Mouse (Mus musculus) lung, adult 2 months (tissue): ENCODE measurements around the gene Gabrr2. TPM values are rescaled to one million over a fixed set of nuclear protein-coding genes. Genes with fewer than 3 reads are reported as not detected.

Experiments used
- DNase-seq: peaks from one replicate; pipeline ENCODE4 v3.0.0; 2022
- H3K4me1 ChIP-seq: fragments of 200-500 bp; 2 replicates; pipeline ENCODE4 v1.6.1; 2011; ENCODE audit warnings: low read length; ENCODE audit not compliant: control insufficient read depth, insufficient read depth
- H3K4me3 ChIP-seq: fragments of 200-500 bp; replicated peaks from 2 replicates; pipeline ENCODE3; 2011; ENCODE audit warnings: low read depth, mild to moderate bottlenecking, control low read depth, low read length; ENCODE audit errors: extremely low read depth
- CTCF ChIP-seq: fragments of 200-500 bp; IDR thresholded peaks from 2 replicates; pipeline ENCODE4 v1.5.1; 2011; ENCODE audit warnings: mild to moderate bottlenecking, low read length, control low read depth; ENCODE audit not compliant: insufficient read depth
- POLR2A ChIP-seq: fragments of 200-500 bp; IDR thresholded peaks from 2 replicates; pipeline ENCODE4 v1.6.1; 2011; ENCODE audit warnings: low read depth, mild to moderate bottlenecking, control low read depth, low read length, borderline replicate concordance; ENCODE audit errors: extremely low read depth
- WGBS: fragments of 180-500 bp; shearing (Covaris S2); methylation state at CpG from one replicate; pipeline ENCODE4 v1.1.7; 2018; 5-methylcytosine and 5-hydroxymethylcytosine counted together
- polyA plus RNA-seq: library from polyadenylated mRNA; depleted of rRNA; stranded (reverse); fragments of >200 nt; gene quantifications from 2 replicates; pipeline ENCODE4 v1.2.3, GENCODE M21; 2012

Gabrr2 gene
- polyA plus RNA-seq, 1 experiment = 1.3 TPM

DNA sequence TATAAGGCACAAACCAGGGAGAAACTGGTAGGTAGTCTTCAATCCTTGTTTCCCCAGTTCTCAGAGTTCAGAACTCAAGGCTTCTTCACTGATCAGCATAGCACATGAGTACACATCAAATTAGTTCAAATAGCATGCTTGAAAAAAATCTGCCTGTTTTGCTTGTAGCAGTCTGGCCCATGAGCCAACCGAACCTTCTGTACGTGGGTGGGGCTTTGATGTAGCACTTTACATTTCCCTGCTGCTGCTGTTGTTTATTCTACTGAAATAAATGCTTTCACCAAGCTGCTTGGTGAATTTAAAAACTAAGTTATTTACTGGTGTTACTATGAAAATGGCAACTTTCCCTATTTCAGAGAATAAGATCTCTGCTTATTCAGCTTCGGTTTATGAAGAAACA, 10.7 kb upstream of the Gabrr2 start:
- TF ChIP-seq CTCF = no peak
- TF ChIP-seq POLR2A = no peak
- no peak for DNase-seq
- no peak overlapping the region for H3K4me3 ChIP-seq
- no peaks in the 10 kb centered on the region for H3K4me1 ChIP-seq
- 79% methylated on average over 3 of the region's 3 CpGs for WGBS

DNA sequence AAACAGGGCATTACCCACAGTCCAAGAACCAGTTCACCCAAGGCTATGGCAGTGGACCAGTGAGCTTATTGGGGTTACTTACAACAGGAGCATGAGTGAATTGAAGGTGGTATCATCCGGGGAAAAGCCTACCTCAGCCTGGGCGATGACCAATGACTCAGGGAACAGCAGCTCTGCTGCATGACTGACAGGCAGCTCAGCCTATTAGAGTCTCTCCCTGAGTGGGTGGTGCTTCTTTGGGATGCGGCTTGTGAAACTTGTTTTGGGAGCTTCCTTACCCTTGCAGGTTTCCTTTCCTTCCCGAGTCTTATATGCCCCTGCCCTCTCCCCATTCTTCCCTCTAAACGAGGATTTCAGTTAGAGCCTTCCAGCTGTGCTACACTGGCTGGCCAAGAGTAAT, 10.1 kb upstream of the Gabrr2 start:
- DNase-seq = no peak
- TF ChIP-seq CTCF = no peak
- TF ChIP-seq POLR2A = no peak
- Histone ChIP-seq H3K4me1 (no peaks in the 10 kb centered on the region), H3K4me3 (no peak overlapping the region)
- 93% methylated on average over 5 of the region's 5 CpGs for WGBS

DNA sequence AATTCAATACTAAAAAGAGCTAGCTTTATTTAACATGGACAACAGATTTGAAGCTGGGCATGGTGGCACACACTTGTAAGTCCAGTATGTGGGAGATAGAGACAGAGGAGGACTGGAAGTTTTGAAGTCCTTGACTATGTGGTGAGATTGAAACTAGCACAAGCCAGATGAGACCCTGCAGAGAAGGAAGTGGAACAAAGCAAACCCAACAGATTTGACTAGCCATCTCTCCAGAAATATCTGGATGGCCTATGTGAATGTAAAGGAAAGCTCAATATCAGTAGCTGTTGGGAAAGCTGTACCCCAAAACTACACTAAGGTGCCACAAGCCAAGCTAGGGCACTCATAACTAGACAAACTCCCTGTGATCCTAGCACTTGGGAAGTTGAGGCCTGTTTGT, 8.4 kb upstream of the Gabrr2 start:
- no peaks in the 10 kb centered on the region for H3K4me1 ChIP-seq
- TF ChIP-seq CTCF (no peak), POLR2A (no peak)
- no peak overlapping the region for H3K4me3 ChIP-seq
- DNase-seq = no peak

DNA sequence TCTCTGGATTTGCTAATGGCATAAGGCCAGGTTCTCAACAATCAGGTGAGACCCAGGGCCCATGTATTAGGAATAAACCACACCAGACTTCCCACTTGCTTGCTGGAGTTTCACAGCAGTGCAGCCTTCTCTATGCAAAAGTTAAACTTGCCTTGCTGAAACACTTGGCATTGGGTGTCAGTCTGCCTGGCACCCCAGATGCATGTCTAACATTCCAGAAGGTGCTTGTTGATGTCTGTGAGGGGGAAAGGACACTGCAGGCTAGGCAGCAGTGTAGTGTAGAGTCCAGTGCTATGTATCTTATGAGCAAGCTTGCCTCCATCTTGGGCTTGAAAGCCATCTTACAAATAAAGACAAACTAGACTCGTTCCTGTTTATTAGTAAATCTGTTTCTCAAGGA, 6.5 kb upstream of the Gabrr2 start:
- DNase-seq = no peak
- no peaks in the 10 kb centered on the region for H3K4me1 ChIP-seq
- TF ChIP-seq CTCF = no peak
- no peak for TF ChIP-seq POLR2A
- WGBS = 82% methylated on average over 1 of the region's 1 CpGs
- H3K4me3 ChIP-seq = no peak overlapping the region

DNA sequence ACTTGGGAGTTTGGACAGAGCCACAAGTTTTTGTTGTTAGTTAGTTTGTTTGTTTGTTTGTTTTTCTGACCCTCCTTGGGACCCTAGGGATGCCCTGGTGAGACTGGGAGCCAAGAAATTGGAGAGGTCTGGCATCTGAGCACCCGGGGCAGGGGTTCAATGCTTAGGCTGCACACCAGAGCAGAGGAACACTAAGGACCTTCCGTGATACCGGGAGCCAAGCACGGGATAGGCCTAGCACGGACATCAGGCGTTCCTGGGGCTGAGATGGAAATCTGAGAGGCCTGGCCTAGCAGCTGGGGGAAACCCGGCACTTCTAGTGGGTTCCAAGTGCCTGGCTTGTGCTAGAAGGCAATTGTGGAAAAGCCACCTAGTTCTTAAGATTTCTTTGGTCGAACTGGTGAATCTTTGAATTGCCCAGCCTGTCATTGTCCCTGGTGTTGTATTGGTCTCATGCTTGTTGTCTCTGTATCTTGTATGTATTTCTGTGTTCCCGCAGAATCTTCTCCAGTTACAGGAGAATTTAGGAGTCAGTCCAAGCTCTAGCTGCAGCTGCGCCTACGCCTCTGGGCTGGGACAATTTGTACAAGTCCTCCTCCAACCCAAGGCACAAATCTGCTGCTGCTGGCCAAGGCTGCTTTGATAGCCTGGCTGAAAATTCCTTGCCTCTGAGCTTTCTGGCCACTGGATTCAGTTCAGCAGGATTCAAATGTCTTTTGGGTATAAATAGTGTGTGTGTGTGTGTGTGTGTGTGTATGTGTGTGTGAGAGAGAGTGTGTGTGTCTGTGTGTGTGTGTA, 4.7 kb upstream of the Gabrr2 start:
- no peak for TF ChIP-seq POLR2A
- TF ChIP-seq CTCF = no peak
- 64% methylated on average over 11 of the region's 11 CpGs for WGBS
- Histone ChIP-seq H3K4me3 (no peak overlapping the region), H3K4me1 (no peaks in the 10 kb centered on the region)
- DNase-seq = no peak

DNA sequence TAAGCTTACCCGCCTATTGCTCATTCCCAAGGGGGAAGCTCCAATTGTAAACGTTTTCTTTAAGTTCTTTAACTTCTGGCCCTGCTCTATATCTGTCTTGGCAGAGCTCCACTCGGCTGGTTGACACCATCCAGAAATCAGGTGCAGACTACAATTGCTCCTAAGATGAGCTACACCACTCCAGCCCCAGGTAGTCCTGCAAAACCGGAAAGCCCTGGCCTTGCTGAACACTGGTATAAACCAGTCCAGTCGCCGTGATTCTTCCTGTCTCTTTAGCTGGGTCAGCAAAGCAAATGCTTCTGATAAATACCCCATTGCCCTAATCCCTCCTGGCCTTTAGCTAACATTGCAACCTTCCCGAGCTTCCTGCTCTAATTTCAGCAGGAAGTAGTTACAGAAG, 1.6 kb upstream of the Gabrr2 start:
- TF ChIP-seq CTCF (no peak), POLR2A (no peak)
- no peaks in the 10 kb centered on the region for H3K4me1 ChIP-seq
- no peak for DNase-seq
- 33% methylated on average over 7 of the region's 7 CpGs for WGBS
- H3K4me3 ChIP-seq = no peak overlapping the region

DNA sequence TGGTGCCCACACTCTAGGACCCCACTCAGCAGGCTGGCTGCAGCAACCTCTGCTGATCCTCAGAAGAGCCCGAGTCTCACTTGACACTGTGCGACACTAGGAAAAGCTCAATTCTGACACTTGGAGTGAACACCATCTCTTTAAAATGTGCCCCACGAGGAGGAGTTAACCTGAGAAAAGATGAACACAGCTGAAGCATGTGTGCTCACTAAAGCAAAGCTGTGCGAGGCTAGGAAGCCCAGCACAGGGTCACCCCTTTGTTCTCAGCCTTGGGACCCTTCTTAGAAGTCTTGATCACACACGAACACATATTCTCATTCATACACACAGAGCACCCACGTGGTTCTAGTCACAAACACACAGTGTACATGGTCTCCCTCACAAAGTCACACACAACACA, 2.2 kb downstream of the Gabrr2 start:
- WGBS = 83% methylated on average over 6 of the region's 6 CpGs
- TF ChIP-seq POLR2A = no peak
- no peak for TF ChIP-seq CTCF
- DNase-seq = no peak

DNA sequence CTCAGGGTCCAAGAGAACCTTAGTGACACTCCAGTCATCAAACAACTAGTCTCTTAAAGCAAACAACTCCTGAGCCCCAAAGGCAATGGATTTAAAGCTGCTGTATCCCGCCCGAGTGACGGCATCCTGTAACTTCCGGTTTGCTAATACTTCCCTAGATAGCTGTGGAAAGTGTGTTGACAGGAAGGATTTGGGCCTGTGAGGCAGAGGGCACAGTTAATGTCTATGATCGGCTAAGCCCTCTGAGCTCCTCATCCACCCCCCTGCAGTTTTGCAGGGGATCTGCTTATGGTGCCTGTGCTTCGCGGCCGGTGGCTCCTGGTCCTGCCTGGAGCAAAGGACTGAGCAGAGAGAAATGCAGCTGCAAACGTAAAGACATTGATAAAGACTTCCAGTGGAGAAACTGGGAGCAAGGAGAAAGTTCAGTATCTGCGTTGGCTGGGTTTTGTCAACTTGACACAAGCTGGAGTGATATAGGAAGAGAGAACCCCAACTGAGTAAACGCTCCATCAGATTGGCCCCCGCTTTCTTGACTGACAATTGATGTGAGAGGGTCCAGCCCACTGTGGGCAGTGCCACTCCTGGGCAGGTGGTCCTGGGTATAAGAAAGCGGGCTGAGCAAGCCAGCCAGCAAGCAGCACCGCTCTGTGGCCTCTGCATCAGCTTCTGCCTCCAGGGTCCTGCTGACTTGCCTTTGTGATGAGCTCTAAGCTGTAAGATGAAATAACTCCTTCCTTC, 3.6 kb downstream of the Gabrr2 start:
- no peak for TF ChIP-seq POLR2A
- no peak for TF ChIP-seq CTCF
- no peak for DNase-seq
- no peak overlapping the region for H3K4me3 ChIP-seq
- H3K4me1 ChIP-seq = no peaks in the 10 kb centered on the region
- WGBS = 44% methylated on average over 14 of the region's 14 CpGs

More for the DNA sequence above, 2.2 kb downstream of the Gabrr2 start:
- no peak overlapping the region for H3K4me3 ChIP-seq
- no peaks in the 10 kb centered on the region for H3K4me1 ChIP-seq

DNA sequence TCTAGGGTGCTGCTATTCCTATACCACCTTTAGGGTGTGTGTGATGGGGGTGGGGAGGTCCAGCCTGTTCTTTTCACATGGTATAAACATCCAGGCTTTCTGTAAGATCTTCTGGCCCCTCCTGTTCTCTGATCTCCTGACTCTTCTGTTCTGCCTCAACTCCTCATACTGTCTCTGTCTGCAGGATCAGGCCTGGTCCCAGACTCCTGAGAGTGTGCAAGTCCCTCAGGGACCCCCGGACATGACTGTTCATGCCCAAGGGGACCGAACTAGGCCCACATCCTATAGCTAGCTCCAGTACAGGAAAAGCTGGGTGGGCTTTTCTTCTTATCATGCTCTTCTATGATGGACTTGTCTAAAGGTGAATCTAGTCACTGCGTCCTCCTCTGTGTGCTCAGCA, 4.5 kb downstream of the Gabrr2 start:
- DNase-seq = no peak
- WGBS = 91% methylated on average over 3 of the region's 3 CpGs
- no peaks in the 10 kb centered on the region for H3K4me1 ChIP-seq
- H3K4me3 ChIP-seq = no peak overlapping the region
- TF ChIP-seq CTCF = no peak

DNA sequence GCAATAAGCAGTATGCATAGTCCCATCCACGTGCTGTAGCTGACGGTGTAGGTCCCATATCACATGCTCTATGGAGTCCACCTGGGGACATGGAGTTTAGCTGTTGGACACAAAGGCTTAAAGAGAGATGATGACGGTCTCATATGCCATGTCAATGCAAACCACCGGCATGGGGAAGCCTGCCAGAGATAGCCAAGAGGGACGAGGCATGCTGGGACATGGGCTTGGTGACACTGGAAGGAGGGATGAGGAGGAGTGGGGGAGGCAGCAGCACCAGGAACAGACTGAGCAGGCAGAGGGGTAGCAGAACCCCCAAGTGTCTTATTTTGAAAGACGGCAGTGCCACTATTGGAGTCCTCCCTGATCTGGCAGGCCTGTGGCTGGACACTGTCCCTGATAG, 5.0 kb downstream of the Gabrr2 start:
- 92% methylated on average over 6 of the region's 6 CpGs for WGBS

More for the DNA sequence above, 5.0 kb downstream of the Gabrr2 start:
- DNase-seq = no peak
- TF ChIP-seq POLR2A (no peak), CTCF (no peak)
- Histone ChIP-seq H3K4me1 (no peaks in the 10 kb centered on the region), H3K4me3 (no peak overlapping the region)
